Mouse (Mus musculus) urinary bladder, postnatal 4 days (tissue): ENCODE data around the gene Cd27.
A peak's percentile ranks its signal among the peaks of the same experiment; 100 is the strongest.

Experiments used
- DNase-seq, 2 experiments: peaks; one replicate each; pipeline ENCODE4 v3.0.0; 2021 to 2022; ENCODE audit warnings: low spot score in 2 of 2

Cd27 gene

DNA sequence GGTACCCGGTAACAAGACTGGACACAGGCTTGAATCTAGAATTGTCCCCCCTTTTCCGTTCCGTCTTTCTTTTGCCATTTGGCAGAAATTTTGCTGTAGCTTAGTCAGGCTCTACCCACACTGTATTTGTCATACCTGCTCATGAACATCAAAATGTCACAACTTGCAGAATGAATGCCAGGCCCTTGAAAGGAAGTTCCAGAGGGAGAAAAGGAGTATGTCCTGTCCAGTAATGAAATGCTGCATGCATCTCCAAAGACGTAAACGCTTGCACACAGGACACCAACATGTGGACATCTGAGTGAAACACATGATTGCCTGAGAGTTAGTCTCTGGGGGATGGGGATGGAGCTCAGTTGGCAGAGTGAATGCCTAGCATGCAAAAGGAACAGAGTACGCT, 23.1 kb downstream of the Cd27 start:
- no peak for DNase-seq

DNA sequence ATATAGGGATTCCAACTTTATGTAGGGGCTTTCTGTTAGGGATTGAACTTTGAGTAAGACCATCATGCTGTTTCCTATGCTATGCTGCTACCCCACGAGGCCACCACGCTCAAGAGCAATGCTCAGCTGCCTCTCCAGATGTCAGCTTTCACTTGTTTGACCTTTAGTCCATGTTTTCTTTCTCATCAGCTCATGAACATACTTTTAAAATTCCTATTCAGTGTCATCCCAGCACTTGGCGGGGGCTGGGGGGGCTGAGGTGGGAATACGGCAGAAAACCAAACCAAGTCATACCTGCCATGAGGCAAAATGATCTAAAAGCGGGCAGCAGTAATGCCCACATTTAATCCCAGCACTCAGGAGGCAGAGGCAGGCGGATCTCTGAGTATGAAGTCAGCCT, 23.7 kb downstream of the Cd27 start:
- no peak for DNase-seq

- DNase-seq, result no peak
These were observed 24.2 kb downstream of the Cd27 start for GRCm38 (mm10) chr6:125212621-125213020.

GRCm38 (mm10) chr6:125210436-125210835, 26.4 kb downstream of the Cd27 start:
- no peak for DNase-seq

- no peak for DNase-seq
These were observed 39.6 kb downstream of the Cd27 start for GRCm38 (mm10) chr6:125197166-125197565.

GRCm38 (mm10) chr6:125196301-125196700, 40.5 kb downstream of the Cd27 start:
- DNase-seq, result no peak

DNA sequence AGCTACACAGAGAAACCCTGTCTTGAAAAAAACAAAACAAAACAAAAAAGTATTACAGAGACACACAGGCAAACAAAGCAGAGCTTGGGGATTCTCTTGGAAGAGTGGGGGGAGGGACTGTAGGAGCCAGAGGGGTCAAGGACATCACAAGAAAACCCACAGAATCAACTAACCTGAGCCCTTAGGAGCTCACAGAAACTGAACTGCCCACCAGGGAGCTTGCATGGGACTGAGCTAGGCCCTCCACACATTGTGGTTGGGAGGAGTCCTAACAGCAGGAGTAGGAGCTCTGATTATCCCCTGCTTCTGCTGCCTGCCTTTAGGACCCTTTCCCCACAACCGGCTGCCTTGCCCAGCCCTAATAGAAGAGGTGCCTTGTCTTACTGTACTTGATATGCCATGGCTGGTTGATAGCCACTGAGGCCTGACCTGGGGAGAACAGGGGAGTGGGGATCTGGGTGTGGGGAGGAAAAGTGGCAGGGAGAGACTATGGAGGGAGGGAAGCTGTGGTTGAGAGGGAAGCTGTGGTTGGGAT, 41.2 kb downstream of the Cd27 start:
- DNase-seq, result no peak

- DNase-seq, result no peak
These were observed 43.4 kb downstream of the Cd27 start for GRCm38 (mm10) chr6:125193390-125193789.

DNA sequence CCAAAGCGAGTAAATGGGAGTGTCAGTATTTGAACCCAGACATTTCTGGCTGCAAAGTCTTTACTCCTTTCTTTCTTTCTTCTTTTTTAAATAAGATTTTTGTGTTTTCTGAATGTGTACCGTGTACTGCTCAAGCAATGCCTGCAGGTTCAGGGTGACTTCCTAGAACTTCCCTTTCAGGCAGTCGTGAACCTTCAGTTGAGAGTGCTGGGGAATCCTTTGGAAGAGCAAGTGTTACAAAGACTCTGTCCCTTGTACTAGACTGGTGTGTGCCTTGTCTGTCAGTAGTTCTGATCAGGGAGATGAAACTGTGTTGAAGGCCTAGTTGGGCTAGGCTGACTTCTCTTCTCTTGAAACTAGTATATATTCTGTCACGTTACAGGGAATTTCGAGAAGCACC, 44.0 kb downstream of the Cd27 start:
- DNase-seq, result no peak

DNA sequence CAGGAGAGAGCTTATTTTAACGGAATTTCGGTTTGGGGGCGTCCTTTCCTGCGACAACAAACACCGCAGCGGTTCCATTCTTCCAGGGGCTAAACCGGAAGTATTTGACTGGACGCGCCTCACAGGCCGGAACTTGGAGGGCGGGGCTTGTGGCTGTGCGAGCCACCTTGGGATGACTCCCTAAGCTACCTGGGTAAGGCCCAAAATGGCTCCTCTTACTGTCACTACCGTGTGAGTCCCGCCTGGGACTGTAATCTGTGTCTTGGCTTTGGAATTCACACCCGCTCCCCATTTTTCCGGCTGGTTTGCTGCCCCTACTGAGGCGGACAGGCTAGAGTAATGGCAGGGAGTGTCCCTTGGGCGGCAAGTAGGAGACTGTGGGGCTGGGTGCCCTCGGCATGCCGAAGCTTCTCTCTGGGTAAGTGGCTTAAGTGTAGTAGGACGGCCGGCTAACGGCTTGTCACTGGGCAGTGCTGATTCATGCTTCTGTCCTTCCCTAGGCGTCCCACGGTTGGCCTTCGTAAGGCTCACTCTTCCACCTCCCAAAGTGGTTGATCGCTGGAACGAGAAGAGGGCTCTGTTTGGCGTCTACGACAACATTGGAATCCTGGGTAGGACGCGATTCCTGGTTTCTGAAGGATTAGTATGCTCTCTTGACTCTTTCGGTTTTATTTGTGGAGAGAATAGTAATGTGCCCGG, 44.6 kb downstream of the Cd27 start:
- DNase-seq, result peak; percentile 86 to 91

DNA sequence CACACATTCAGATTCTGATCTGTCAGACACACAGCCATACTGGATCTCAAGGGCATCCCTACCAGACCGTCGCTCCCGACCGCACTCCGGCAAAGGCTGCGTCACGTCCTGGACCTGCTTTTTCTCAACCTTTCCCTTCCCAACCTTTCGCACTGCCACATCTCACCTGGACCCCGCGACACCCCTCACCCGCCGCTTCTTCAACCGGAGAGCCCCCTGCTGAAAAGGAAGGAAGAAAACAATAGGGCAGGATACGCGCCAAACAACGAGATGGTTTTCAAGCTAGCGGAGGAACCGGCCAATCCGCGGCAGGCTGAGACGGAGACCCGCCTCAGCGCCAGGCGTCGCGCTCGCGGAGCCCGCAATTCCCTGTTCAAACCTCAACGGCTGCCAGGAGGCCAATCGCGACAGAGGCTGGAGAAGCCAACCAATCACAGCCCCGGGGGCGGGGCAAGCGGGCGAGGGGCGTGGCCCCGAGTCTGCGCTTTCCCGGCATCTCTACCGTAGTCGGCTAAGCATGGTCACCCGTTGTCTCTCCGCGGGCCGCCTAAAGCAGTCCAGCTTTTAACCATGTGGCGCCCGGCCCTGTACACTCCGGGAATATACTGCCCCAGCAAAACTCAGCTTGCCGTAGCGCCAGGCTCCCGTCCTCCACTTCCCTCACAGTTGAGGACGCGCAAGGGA, 45.3 kb downstream of the Cd27 start, which contains the start of the genes Ncapd2 and Mrpl51:
Gene Ncapd2 (minus strand): TSS at position 370 of the 684 bp plus-strand sequence.
Gene Mrpl51 (plus strand): TSS at position 470 of the 684 bp plus-strand sequence.
- peak; percentile 96 to 98 for DNase-seq

- DNase-seq, result no peak
These were observed 46.0 kb downstream of the Cd27 start for GRCm38 (mm10) chr6:125190816-125191215.

- no peak for DNase-seq
These were observed 50.6 kb downstream of the Cd27 start for GRCm38 (mm10) chr6:125186203-125186602.
